Mouse (Mus musculus) heart, postnatal 36 days (tissue): ENCODE results near the gene Capn12. TPM values are rescaled to one million over a fixed set of nuclear protein-coding genes. Genes with fewer than 3 reads are reported as not detected.

Experiments
- DNase-seq, 2 experiments: peaks; one replicate each; pipeline ENCODE4 v3.0.0; 2021 to 2022
- intact Hi-C: fragments of 180-260 bp; cut with DNase I; formaldehyde crosslinking; loops from one replicate; pipeline ENCODE4 v1.15.1; 2025
- total RNA-seq, 2 experiments: library from RNA; stranded (reverse); gene quantifications; 2 replicates each; pipeline ENCODE4 v1.2.3; 2021

Capn12 gene
- under 1 TPM; 0.19 to 0.27 TPM for total RNA-seq

DNA sequence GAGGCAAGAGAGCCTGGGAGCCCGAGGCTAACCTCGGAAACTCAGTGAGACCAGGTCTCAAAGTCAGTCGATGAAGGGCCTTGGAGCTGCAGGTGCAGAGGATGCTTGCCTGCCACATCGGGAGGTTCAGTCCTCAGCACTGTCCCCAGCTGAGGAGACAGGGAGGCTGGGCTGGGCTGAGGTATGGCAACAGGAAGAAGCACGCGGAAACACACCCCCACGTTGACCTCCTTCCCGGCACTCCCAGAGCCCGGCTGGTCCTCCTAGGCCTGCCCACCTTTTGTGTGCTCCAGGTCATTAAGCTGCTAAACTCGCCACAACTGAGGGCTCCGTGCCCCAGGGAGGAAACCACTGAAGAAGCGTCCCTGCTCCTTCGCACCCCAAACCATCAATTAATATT lies at the start of gene Capn12:
Gene Capn12, plus strand, starts transcription at position 224 of the 400 bp plus-strand sequence.
- no peak for DNase-seq
- intact Hi-C loops: no loop called here

DNA sequence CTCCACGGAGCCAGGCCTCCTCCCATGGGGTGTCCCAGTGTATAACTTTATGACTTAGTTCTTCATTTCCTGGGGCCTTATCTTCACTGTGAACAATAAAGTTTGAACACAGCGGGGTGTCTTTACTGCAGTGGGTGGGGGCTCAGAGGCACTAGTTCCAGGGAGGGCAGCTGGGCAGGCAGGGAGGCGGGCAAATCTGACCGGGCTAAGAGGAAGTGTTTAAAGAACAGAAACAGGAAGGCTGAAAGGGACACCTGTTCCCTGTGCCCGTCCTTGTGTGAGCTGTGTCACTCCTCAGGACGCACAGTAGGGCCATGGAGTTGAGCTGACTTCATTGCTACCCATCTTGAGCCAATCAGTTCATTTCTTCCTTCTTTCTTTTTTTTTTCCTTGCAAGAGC lies 49.1 kb upstream of the Capn12 start:
- no peak for DNase-seq
- intact Hi-C loops: no loop called here

DNA sequence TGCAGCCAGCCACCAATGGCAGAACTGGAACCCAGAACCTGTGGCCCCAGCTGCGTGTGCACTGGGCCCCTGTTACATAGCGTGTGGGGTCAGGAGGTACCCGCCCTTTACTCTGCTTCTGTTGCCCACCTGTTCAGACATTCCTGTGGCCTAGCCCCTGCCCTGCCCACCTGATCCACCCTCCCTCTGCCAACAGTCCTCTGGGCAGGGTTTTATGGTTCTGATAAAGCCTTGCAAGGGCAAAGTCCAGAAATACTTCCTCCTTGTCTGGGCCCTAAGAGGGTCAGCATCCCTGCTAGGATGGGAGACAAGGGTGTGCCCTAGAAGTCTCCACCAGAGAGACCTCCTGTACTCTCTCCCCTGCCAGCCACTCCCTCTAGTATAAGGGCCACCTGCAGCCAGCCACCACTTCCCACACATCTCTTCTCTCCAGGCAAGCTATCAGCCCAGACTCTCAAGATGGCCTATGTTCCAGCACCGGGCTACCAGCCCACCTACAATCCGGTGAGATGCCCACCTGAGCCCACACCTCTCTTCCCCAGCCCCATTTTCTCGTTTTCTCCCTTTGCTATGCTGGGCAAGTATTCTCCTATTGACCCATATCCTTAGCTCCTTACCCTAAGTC lies 47.4 kb upstream of the Capn12 start, which contains the start of gene Lgals4:
Gene Lgals4, plus strand, starts transcription at position 132 of the 625 bp plus-strand sequence.
- intact Hi-C loops: no loop called here
- no peak for DNase-seq

DNA sequence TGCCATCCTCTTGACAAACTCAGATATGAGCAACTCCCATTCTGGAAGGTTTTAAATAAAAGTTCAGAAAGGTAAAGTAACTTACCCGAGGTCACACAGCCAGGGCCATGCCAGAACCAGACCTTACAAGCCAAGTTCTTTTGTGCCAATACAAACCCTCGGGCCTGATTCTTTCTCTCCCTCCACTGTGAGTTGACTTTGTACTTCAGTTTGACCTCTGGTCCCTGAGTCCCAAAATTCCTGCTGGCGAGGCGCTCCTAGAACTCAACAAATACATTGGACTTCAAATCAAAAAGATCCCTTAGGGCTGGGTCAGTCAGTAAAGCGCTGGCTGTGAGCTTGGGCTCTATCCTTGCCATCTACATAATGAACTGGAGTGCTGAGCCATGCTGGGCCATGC lies 44.3 kb upstream of the Capn12 start:
- no peak for DNase-seq
- intact Hi-C loops: no loop called here

DNA sequence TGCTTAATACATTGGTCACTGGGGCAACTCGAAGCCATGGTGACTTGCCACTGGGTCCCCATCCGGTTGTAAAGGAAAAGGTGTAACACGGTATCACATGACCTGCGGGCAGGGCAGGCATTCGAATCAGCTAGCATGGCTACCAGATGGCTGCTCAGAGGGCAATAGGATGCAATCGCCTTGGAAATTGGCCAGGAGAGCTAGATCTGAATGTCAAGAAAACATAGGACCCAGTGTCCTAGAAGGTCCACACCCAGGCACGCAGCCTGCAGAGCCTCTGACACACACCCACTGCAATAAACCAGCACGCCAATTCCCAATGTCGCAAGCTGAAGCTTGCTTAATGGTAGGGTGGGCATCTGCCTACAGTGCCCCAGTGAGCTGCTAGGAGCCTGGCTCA lies 42.9 kb upstream of the Capn12 start:
- intact Hi-C loops: no loop called here
- no peak for DNase-seq

DNA sequence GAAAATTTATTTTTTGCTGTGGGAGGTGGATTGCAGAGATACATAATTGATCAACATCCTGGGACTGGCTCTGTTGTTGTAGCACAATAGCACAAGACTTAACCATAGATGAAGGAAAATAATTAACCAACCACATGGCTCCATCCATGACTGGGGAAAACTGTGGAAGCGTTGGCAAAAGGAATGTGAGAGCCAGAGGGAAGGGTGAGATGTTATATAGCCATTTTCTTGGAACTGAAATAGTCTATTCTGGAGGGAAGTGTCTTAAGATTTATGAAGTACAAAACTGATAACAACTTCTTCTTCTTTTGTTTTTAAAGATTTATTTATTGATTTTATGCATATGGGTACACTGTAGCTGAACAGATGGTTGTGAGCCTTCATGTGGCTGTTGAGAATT lies 33.9 kb upstream of the Capn12 start:
- intact Hi-C loops: no loop called here
- no peak for DNase-seq

DNA sequence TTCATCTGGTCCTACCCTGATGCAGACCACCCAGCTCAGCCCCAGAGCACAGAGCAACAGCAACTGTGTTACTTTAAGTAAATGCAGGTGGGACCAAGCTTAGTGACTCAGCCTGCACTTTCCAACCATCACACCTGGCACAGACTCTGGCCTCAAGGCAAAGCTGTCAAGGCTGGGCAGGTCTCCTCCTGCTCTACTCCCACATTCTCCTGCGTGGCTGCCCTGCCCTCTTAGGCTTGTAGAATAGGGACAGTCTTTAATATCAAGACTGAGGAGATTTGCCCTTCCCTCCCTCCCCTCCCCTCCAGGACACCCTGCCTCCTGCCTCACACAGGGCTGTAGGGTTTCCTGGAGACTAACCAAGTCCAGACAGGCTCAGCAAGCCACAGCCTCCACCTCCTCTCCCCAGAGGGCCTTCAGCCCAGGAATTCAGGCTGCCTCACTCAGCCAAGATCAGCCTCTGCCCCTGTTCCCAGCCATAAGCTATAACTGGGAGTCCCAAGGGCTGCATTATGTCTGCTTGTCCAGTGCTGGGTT lies 31.5 kb upstream of the Capn12 start:
- intact Hi-C loops: no loop called here
- no peak for DNase-seq

DNA sequence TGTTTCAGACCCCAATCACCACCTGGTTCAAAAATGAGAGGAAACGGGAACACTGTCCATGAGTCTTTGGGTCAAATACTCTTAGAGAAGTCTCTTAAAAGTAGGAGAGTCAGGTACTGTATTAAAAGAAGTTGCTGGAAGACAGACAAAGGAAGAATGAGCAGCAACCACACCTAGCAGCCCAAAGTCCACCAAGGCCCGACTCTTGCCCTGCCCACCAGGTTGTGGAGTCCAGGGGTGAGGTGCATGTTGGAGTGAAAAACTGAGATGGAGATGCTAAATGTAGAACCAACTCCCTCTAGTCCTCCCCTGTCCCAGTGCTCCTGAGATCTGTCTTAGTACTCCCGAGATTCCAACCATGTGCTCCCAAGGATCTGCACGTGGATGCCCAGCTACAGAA lies 30.6 kb upstream of the Capn12 start:
- no peak for DNase-seq
- intact Hi-C loops: no loop called here

DNA sequence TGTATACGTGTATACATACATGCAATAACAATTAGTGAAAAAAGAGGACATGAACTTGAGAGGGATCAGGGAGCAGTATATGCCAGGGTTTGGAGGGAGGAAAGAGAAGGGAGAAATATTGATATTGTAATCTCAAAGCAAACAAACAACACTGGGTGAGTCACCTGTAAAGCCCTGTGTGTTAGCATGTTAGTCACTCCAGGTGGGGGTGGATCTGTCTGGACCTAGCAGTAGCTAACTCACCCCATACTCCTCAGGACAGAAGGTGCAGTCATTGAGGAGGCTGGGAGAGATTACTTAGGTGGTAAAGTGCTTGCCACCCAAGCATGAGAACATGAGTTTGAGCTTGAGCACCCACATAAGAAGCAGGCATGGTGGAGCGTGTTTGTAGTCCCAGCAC lies 21.3 kb upstream of the Capn12 start:
- intact Hi-C loops: no loop called here
- DNase-seq: no peak

DNA sequence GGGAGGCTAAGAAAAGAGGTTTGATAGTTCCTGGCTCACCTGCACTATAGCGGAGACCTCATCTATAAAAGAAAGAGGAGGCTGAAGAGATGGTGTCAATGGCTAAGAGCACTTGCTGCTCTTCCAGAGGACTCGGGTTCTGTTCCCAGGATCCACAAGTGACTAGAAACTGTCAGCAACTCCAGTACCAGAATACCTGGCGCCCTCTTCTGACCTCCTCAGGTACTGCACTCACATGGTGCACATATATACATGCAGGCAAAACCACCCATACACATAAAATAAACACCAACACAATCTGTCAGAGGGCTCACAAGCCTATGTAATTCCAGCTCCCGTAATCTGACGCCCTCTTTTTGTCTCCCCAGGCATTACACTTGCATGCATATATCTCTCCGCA lies 20.3 kb upstream of the Capn12 start:
- intact Hi-C loops: no loop called here

DNA sequence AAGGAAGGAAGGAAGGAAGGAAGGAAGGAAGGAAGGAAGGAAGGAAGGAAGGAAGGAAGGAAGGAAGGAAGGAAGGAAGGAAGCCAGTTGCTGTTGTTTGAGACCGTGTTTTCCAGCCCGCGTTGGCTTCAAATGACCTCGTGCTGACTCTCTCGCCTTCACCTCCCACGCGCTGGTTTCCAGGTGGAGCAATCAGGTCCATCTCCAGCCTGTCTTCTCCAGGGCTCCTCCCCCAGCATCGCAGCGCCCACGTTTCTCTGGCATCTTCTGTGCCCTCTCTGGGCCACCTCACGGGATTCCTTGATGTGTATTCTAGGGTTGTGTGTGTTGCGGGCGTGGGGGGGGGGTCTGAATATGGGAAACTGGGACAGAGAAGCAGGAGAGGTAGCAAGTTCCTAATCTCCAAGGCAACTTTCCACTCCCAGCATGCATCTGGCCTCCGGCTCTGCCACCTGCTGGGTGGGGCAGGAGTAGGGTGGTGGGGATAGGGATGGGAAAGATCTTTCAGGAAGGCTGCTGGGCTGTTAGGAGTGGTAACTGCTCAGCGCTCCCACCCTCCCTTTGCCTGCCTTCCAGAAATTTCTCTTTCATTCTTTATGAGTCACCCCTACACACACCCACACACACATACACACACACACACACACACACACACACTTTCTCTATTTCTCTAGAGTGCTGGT lies 18.3 kb upstream of the Capn12 start:
- intact Hi-C loops: no loop called here

More for the DNA sequence above, 20.3 kb upstream of the Capn12 start:
- DNase-seq: no peak

DNA sequence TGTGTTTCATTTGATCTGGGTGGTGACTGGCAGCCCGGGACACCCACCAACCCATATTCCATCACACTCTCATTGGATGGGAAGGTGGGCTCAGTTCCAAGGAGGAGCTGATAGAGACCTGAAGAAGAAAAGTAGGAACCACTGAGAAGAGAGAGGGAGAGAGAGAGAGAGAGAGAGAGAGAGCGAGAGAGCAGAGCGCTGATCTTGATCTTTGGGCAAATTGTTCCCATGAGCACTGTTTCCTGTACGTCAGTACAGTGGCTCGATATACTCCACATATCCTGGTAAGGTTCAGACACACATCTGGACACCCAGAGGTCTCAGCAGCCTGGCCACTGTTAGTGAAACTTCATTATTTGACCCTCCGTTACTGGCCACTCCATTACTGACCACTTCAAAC lies 17.7 kb upstream of the Capn12 start, which contains the start of gene Lgals7:
Gene Lgals7, plus strand, starts transcription at position 314 of the 400 bp plus-strand sequence.
- intact Hi-C loops: no loop called here
- DNase-seq: no peak

More for the DNA sequence above, 18.3 kb upstream of the Capn12 start:
- DNase-seq: no peak

DNA sequence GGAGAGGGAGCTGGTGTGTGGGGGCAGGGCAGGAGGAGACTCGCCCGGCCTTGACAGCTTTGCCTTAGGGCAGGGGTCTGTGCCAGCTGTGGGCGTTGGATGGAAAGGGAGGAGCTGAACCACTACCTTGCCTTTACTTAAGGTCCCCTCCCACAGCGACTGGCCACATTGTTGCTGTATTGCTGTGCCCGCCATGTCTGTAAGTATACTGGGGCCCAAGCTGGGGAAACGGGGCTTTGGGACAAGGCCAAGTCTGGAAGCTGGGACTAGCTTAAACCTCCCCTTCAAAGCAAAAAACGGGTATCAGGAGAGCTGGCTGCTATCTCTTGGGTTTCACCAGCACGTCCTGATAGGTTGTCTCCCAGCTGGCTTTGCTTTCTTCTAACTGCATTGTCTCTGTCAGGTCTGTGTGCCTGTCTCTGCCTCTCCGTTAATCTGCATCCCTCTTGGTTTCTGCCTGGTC lies 16.9 kb upstream of the Capn12 start:
- intact Hi-C loops: no loop called here
- no peak for DNase-seq

DNA sequence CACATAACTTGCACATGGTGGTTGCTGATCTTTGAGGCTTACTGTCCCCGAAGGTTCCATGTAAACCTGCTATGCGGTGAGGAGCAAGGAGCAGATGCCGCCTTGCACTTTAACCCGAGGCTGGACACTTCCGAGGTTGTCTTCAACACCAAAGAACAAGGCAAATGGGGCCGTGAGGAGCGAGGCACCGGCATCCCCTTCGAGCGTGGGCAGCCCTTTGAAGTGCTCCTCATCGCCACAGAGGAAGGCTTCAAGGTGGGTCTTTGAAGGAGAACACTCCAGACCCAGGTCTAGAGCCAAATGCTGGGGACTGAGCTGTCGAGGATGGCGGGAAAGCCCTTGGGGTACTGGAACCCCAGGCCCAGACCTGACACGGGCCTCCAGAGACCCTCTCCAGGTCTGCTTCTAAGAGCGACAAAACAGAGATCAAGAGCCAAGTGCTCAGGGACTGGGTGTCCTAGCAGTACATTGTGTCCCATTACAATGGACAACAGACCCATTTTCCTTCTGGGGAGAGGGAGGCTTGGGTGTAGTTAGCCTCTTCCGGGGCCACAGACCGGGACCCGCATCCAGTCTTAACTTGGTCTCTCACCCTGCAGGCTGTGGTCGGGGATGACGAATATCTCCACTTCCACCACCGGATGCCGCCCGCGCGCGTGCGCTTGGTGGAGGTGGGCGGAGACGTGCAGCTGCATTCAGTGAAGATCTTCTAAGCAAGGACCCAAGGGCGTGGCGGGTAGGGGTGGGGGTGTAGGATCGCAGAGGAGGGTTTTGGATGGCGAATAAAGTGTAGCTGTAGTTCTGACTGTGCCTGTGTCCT lies 15.5 kb upstream of the Capn12 start:
- DNase-seq: peak; percentile 79 to 83
- intact Hi-C loops: loop anchor here (2.0 to 5.0 kb wide), 2 partner anchors 35 to 177 kb away; no protein-coding TSS in a partner anchor

DNA sequence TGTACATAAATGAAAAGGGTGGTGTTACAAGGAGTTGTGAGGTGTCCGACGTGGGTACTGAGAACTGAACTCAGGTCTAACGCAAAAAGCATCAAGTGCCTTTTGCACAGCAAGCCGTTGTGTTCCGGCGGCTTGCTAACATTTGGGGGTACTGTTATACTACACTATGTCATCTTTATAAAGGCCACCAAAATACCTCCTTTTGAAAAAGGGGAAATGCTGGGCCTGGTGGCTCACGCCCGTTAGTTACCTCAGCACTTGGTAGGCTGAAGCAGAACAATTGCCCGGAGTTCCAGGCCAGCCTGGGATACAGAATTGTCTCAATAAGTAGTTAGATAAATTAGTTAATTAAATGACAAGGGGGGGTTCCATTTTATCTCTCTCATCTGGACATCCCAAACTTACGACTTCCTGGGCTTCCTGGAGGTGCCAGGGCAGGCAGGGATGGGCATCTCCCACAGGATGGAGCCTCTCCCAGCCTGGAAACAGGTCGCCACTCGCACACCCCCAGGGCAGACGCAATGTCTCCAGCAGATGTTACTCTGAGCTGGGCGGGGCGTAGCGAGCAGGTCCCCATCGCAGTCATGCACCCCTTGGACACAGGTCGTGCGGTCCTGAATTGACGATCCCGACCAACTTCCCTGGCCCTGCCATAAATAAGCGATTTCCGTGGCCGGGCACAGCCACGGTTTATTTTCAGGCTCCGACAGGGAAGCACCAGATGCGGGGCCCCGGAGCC lies 14.3 kb upstream of the Capn12 start:
- no peak for DNase-seq
- intact Hi-C loops: loop anchor here (1.0 to 5.0 kb wide), 5 partner anchors 36 to 175 kb away; no protein-coding TSS in a partner anchor

DNA sequence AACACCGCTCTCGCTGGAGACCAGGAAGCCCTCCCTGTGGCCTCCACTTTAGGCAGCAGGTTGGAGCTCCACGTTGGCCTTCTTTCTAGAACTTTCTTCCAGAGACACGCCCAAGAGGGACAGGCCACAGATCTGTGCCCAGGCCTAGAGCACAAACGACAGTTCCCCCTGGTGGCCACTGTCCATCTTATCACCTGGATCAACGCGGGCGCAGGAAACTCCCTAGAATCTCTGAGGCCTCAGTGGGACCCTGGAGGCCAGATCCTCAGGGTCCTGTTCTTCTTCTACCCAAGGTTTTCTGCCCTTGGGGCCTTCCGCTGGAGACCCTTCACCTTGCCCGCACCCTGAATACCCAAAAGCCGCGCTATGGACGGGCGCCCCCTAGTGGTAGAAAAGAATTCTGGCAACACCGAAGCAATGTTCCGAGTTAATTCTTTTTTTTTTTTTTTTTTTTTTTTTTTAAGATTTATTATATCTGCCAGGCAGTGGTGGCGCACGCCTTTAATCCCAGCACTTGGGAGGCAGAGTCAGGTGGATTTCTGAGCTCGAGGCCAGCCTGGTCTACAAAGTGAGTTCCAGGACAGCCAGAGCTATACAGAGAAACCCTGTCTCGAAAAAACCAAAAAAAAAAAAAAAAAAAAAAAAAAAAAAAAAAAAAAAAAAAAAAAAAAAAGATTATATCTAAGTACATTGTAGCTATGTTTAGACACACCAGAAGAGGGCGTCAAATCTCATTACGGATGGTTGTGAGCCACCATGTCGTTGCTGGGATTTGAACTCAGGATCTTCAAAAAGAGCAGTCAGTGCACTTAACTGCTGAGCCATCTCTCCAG lies 13.5 kb upstream of the Capn12 start:
- DNase-seq: peak; percentile 83 to 86
- intact Hi-C loops: loop anchor here (1.0 to 5.0 kb wide), 5 partner anchors 37 to 175 kb away; no protein-coding TSS in a partner anchor

DNA sequence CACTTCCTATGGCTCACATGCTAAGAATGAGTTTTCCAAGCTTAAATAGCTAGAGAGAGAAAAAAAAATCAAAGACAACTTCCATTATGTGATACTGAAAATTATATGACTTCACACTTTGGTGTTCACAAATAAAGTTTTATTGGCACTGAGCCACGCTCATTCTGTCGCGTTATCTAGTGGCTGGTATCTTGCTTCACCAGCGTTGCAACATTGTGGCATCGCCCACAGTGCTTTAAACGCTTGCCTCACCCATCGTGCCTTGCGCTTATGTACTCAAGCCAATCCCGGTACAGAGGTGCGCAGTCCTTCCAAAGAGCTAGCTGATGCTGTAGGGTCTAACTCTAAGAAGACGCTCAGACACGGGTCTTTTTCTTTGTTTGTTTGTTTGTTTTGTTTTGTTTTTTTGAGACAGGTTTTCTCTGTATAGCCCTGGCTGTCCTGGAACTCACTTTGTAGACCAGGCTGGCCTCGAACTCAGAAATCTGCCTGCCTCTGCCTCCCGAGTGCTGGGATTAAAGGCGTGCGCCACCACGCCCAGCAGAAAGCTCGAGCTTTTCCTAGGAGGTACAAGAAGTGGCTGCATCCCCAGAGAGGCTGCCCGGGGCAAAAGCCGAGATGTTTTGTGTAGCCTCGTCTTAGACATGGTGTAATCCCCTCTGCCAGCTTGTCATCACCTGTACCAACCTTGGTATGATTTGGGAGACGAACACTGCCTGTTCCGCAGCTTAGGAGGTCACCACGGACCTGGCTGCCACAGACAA lies 10.1 kb upstream of the Capn12 start:
- intact Hi-C loops: no loop called here
- DNase-seq: no peak

DNA sequence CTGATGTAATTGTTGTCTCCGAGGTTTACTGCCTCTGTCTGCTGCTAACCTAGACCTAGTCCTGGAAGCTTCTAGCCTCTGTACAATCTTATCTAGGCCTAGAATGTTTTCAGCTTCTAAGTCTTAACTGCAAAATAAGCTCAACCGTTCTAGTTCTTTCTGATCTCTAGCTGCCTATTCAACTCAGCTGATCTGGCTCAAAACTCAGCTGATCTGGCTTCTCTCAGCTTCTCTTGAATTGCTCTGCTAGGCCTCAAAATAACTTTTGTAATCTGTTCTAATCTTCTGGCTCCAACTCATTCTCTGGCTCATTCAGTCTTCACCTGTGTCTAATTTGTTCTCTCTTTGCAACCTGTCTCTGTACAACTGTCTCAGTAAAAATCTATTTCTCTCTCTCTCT lies 6.7 kb upstream of the Capn12 start:
- no peak for DNase-seq
- intact Hi-C loops: no loop called here

DNA sequence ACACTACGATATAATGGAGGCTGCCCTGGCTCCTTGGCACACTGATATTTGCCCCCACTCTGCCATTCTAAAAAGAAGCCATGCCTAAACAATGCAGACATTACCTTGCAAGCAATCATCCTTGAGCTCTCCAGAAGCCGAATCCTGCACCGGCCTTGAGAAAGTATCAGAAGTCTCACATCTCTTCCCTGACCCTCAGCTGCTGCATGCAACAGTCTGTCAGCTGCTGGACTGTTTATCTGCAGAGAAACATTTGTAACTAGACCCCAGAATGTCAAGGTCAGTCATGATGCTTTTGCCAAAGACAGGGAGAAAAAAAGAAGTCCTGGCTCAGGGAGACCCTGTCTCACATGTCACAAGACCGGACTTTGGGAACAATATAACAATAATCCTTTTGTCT lies 5.1 kb upstream of the Capn12 start:
- intact Hi-C loops: no loop called here

More for the DNA sequence above, 5.1 kb upstream of the Capn12 start:
- DNase-seq: no peak
